Mouse (Mus musculus): Measurements from ENCODE around the gene Shroom3.

DNA sequence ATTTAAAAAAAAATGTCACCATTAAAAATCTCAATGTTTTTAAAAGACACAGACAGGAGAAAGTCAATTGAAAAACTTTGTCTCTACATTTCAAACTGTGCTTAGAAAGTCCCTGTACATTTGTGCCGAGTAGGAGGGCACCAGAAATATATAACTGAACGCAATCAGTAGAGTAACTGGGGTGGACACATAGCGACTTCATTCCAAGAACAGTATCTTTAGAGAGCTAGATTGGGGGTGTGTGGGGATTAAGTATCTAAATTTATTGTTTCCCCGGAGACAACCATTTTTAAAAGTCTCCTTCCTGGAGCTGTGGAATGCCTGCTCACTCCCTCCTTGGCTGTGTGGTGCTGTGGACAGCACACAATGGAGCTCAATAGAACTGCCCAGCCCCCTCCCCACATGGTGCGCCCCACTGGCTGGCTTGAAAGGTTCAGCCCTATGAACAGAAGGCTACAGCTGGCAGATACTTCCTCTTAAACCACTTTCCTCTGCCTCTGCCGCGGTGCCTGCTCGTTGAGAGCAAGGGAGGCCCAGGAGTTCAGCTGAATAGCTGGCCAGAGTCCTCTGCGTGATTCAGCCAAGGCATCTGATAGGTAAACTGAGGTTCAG lies 127.8 kb downstream of the Shroom3 start:
- TF ChIP-seq CTCF (IDR thresholded peaks at IDR 0.05; ENCODE audit: control insufficient read depth, insufficient read depth, insufficient read length) = no peak
- TF ChIP-seq MAX (IDR thresholded peaks at IDR 0.05) = no peak
- TF ChIP-seq MYOD1 (IDR thresholded peaks at IDR 0.05; ENCODE audit: control insufficient read depth, insufficient read length, low read depth) = no peak
